Mouse (Mus musculus) embryonic facial prominence, embryonic 11.5 days (tissue): Measurements from ENCODE around the gene Cers3. TPM values are rescaled to one million over a fixed set of nuclear protein-coding genes. Genes with fewer than 3 reads are reported as not detected.

Experiments
- ATAC-seq: fragments of 200-750 bp; cut with Nextera tagmentation; replicated peaks from 2 replicates; pipeline ENCODE4 v1.8.0; 2017; ENCODE audit warnings: low read depth; ENCODE audit not compliant: insufficient number of reproducible peaks, low FRiP score, low TSS enrichment
- DNase-seq: peaks from one replicate; pipeline ENCODE4 v3.0.0-alpha.2; 2015; ENCODE audit warnings: low spot score
- H3K27ac ChIP-seq: fragments of 300-500 bp; sonication (generic); replicated peaks from 2 replicates; pipeline ENCODE4 v1.5.1; 2014; ENCODE audit warnings: mild to moderate bottlenecking, low read depth, low read length, control low read depth
- H3K27me3 ChIP-seq: fragments of 300-500 bp; sonication (generic); 2 replicates; pipeline ENCODE4 v1.6.1; 2014; ENCODE audit warnings: mild to moderate bottlenecking, low read length, moderate library complexity, mixed read lengths; ENCODE audit not compliant: control insufficient read depth, insufficient read depth
- H3K36me3 ChIP-seq: fragments of 300-500 bp; sonication (generic); replicated peaks from 2 replicates; pipeline ENCODE4 v1.6.1; 2014; ENCODE audit warnings: low read depth, mild to moderate bottlenecking, low read length, moderate library complexity, mixed read lengths; ENCODE audit not compliant: control insufficient read depth, insufficient read depth
- H3K4me1 ChIP-seq: fragments of 300-500 bp; sonication (generic); 2 replicates; pipeline ENCODE4 v1.6.1; 2014; ENCODE audit warnings: low read length, mixed read lengths; ENCODE audit not compliant: control insufficient read depth, insufficient read depth
- H3K4me2 ChIP-seq: fragments of 300-500 bp; sonication (generic); 2 replicates; pipeline ENCODE4 v1.6.1; 2014; ENCODE audit warnings: low read depth, mild to moderate bottlenecking, control low read depth, low read length, moderate library complexity
- H3K4me3 ChIP-seq: fragments of 300-500 bp; sonication (generic); 2 replicates; pipeline ENCODE4 v1.5.1; 2014; ENCODE audit warnings: low read depth, low read length, control low read depth
- H3K9ac ChIP-seq: fragments of 300-500 bp; sonication (generic); replicated peaks from 2 replicates; pipeline ENCODE4 v1.6.1; 2014; ENCODE audit warnings: mild to moderate bottlenecking, control low read depth, low read length
- H3K9me3 ChIP-seq: fragments of 300-500 bp; sonication (generic); replicated peaks from 2 replicates; pipeline ENCODE4 v1.6.1; 2016; ENCODE audit warnings: mild to moderate bottlenecking, low read length, inconsistent platforms, mixed read lengths; ENCODE audit not compliant: control insufficient read depth
- WGBS: fragments of 180-500 bp; shearing (Covaris S2); extraction: QIAGEN DNeasy Blood & Tissue Kit; methylation state at CpG from one replicate; pipeline ENCODE4 v1.1.7; 2014; 5-methylcytosine and 5-hydroxymethylcytosine counted together
- polyA plus RNA-seq: library from polyadenylated mRNA; unstranded; fragments of >200 nt; fragmentation: Nextera tagmentation; extraction: Ambion mirVana; gene quantifications from 2 replicates; pipeline ENCODE4 v1.2.1, GENCODE M21; 2014

The Cers3 gene
- polyA plus RNA-seq, 1 experiment from 2014 or later: 3.3 TPM

GRCm38 (mm10) chr7:66729232-66729631 is 14.1 kb upstream of the Cers3 start:
- DNase-seq: no peak
- 83% methylated on average over 2 of the region's 2 CpGs for WGBS
- Histone ChIP-seq H3K9ac (no peak overlapping the region), H3K27me3 (no peaks in the 10 kb centered on the region), H3K36me3 (no peaks in the 10 kb centered on the region), H3K4me1 (no peaks in the 10 kb centered on the region), H3K4me2 (no peak overlapping the region), H3K4me3 (no peak overlapping the region), H3K9me3 (no peaks in the 10 kb centered on the region), H3K27ac (no peak overlapping the region)
- ATAC-seq: no peak

- no peak overlapping the region for H3K27ac ChIP-seq
- no peak overlapping the region for H3K9ac ChIP-seq
- no peaks in the 10 kb centered on the region for H3K4me1 ChIP-seq
- no peak overlapping the region for H3K4me2 ChIP-seq
- H3K4me3 ChIP-seq: no peak overlapping the region
- WGBS: 94% methylated on average over 17 of the region's 17 CpGs
- DNase-seq: no peak
- no peak for ATAC-seq
- no peaks in the 10 kb centered on the region for H3K36me3 ChIP-seq
- H3K27me3 ChIP-seq: no peaks in the 10 kb centered on the region
- no peaks in the 10 kb centered on the region for H3K9me3 ChIP-seq
Measured at GRCm38 (mm10) chr7:66733431-66733830, 9.9 kb upstream of the Cers3 start.

GRCm38 (mm10) chr7:66733882-66734281 is 9.4 kb upstream of the Cers3 start:
- DNase-seq: no peak
- Histone ChIP-seq H3K9me3 (no peaks in the 10 kb centered on the region), H3K4me1 (no peaks in the 10 kb centered on the region), H3K9ac (no peak overlapping the region), H3K4me2 (no peak overlapping the region), H3K27me3 (no peaks in the 10 kb centered on the region), H3K4me3 (no peak overlapping the region), H3K27ac (no peak overlapping the region), H3K36me3 (no peaks in the 10 kb centered on the region)
- WGBS: 93% methylated on average over 11 of the region's 11 CpGs
- ATAC-seq: no peak

GRCm38 (mm10) chr7:66734466-66734865 is 8.8 kb upstream of the Cers3 start:
- Histone ChIP-seq H3K27ac (no peak overlapping the region), H3K27me3 (no peaks in the 10 kb centered on the region), H3K4me1 (no peaks in the 10 kb centered on the region), H3K4me3 (no peak overlapping the region), H3K9me3 (no peaks in the 10 kb centered on the region), H3K4me2 (no peak overlapping the region), H3K36me3 (no peaks in the 10 kb centered on the region), H3K9ac (no peak overlapping the region)
- 91% methylated on average over 4 of the region's 4 CpGs for WGBS
- ATAC-seq: no peak
- DNase-seq: no peak

GRCm38 (mm10) chr7:66734993-66735392 is 8.3 kb upstream of the Cers3 start:
- Histone ChIP-seq H3K9me3 (no peaks in the 10 kb centered on the region), H3K36me3 (no peaks in the 10 kb centered on the region), H3K27me3 (no peaks in the 10 kb centered on the region), H3K9ac (no peak overlapping the region), H3K27ac (no peak overlapping the region), H3K4me1 (no peaks in the 10 kb centered on the region), H3K4me2 (no peak overlapping the region), H3K4me3 (no peak overlapping the region)
- DNase-seq (no peak), ATAC-seq (no peak)
- 88% methylated on average over 6 of the region's 6 CpGs for WGBS

GRCm38 (mm10) chr7:66737418-66737817 is 5.9 kb upstream of the Cers3 start:
- H3K9ac ChIP-seq: no peak overlapping the region
- H3K4me2 ChIP-seq: no peak overlapping the region
- no peaks in the 10 kb centered on the region for H3K9me3 ChIP-seq
- no peaks in the 10 kb centered on the region for H3K4me1 ChIP-seq
- no peak overlapping the region for H3K4me3 ChIP-seq
- no peaks in the 10 kb centered on the region for H3K27me3 ChIP-seq
- H3K27ac ChIP-seq: no peak overlapping the region
- no peak for ATAC-seq
- H3K36me3 ChIP-seq: no peaks in the 10 kb centered on the region
- no peak for DNase-seq
- WGBS: 88% methylated on average over 4 of the region's 4 CpGs

GRCm38 (mm10) chr7:66741008-66741407 is 2.3 kb upstream of the Cers3 start:
- H3K9me3 ChIP-seq: no peaks in the 10 kb centered on the region
- no peak for ATAC-seq
- H3K9ac ChIP-seq: no peak overlapping the region
- no peak overlapping the region for H3K27ac ChIP-seq
- DNase-seq: no peak
- 84% methylated on average over 5 of the region's 5 CpGs for WGBS
- no peak overlapping the region for H3K4me2 ChIP-seq
- no peaks in the 10 kb centered on the region for H3K4me1 ChIP-seq
- H3K27me3 ChIP-seq: no peaks in the 10 kb centered on the region
- no peaks in the 10 kb centered on the region for H3K36me3 ChIP-seq
- H3K4me3 ChIP-seq: no peak overlapping the region

GRCm38 (mm10) chr7:66741412-66741811 is 1.9 kb upstream of the Cers3 start:
- no peak overlapping the region for H3K9ac ChIP-seq
- H3K4me1 ChIP-seq: no peaks in the 10 kb centered on the region
- H3K36me3 ChIP-seq: no peaks in the 10 kb centered on the region
- H3K4me2 ChIP-seq: no peak overlapping the region
- no peak for ATAC-seq
- no peak overlapping the region for H3K4me3 ChIP-seq
- no peak for DNase-seq
- H3K27me3 ChIP-seq: no peaks in the 10 kb centered on the region
- H3K9me3 ChIP-seq: no peaks in the 10 kb centered on the region
- 68% methylated on average over 8 of the region's 8 CpGs for WGBS
- no peak overlapping the region for H3K27ac ChIP-seq
